In genomic region chr10:29532821-29533715, GRCm38 (mm10) we compare ENCODE assay signal across 8 mouse cellular contexts. TPM values are rescaled to one million over a fixed set of nuclear protein-coding genes. Genes with fewer than 3 reads are reported as not detected.
A peak's percentile ranks its signal among the peaks of the same experiment; 100 is the strongest.
DNase-seq lines count a peak whose midpoint lies in the region; ATAC-seq and TF ChIP-seq lines count a peak whose summit lies in the region.

No protein-coding gene starts in this region.

- peak; percentile 70 for ATAC-seq in forebrain, embryonic 12.5 days (ENCODE audit: low FRiP score)
- ATAC-seq in heart, embryonic 15.5 days (replicated peaks; ENCODE audit: insufficient number of reproducible peaks, insufficient read depth, low FRiP score, low read depth): peak; percentile 67
- ATAC-seq in kidney, postnatal 0 days (replicated peaks; ENCODE audit: low FRiP score, low read depth): no peak; the same call in 1 of the 2 replicates

- H3ac ChIP-seq in myocyte (ENCODE audit: control insufficient read depth, insufficient read length): no peak overlapping the region

- DNase-seq in CD4-positive helper T cell, adult 2 months (ENCODE audit: low read depth, low spot score): peak; percentile 8
- DNase-seq in c-Kit-positive CD71-positive TER-119-negative erythroid progenitor cells, embryonic 14.5 days (ENCODE audit: low read depth): peak; percentile 1
- DNase-seq in kidney, postnatal 0 days (ENCODE audit: low spot score): peak; percentile 94
- DNase-seq in liver: peak; percentile 66
- DNase-seq in telencephalon, adult 2 months (ENCODE audit: low read depth, low spot score): peak; percentile 74

- H3K27ac ChIP-seq in forebrain, embryonic 12.5 days: peak overlapping the region; percentile 69
- H3K27ac ChIP-seq in heart, embryonic 15.5 days: no peak overlapping the region
- H3K27ac ChIP-seq in kidney, postnatal 0 days: no peak overlapping the region

- H3K79me2 ChIP-seq in myocyte (ENCODE audit: control insufficient read depth, insufficient read depth): no peaks in the 10 kb centered on the region

- H3K27me3 ChIP-seq in forebrain, embryonic 12.5 days: peaks cover 35% of the 10 kb centered on the region
- peaks cover 21% of the 10 kb centered on the region for H3K27me3 ChIP-seq in heart, embryonic 15.5 days
- peaks cover 8% of the 10 kb centered on the region for H3K27me3 ChIP-seq in kidney, postnatal 0 days (ENCODE audit: insufficient read depth, low read length)
- no peaks in the 10 kb centered on the region for H3K27me3 ChIP-seq in myocyte (ENCODE audit: control insufficient read depth, insufficient read depth, insufficient read length)

- no peaks in the 10 kb centered on the region for H3K9me3 ChIP-seq in forebrain, embryonic 12.5 days
- no peaks in the 10 kb centered on the region for H3K9me3 ChIP-seq in heart, embryonic 15.5 days (replicated peaks)
- no peaks in the 10 kb centered on the region for H3K9me3 ChIP-seq in kidney, postnatal 0 days (replicated peaks; ENCODE audit: low read length)

- 1% methylated on average over 30 of the region's 30 CpGs for WGBS in forebrain, embryonic 12.5 days
- WGBS in heart, embryonic 15.5 days: 1% methylated on average over 30 of the region's 30 CpGs
- under 1% methylated on average over 30 of the region's 30 CpGs for whole genome bisulfite sequencing in kidney, postnatal 0 days

- no peaks in the 10 kb centered on the region for H3K36me3 ChIP-seq in forebrain, embryonic 12.5 days (replicated peaks)
- no peaks in the 10 kb centered on the region for H3K36me3 ChIP-seq in heart, embryonic 15.5 days
- H3K36me3 ChIP-seq in kidney, postnatal 0 days (ENCODE audit: insufficient read depth, low read length): no peaks in the 10 kb centered on the region
- no peaks in the 10 kb centered on the region for H3K36me3 ChIP-seq in myocyte (ENCODE audit: control insufficient read depth, insufficient read depth)

- H3K9ac ChIP-seq in forebrain, embryonic 12.5 days: peak overlapping the region; percentile 71
- H3K9ac ChIP-seq in heart, embryonic 15.5 days: 0 out of 2 replicates have a peak overlapping the region, but pooled peaks have one; percentile 9
- H3K9ac ChIP-seq in kidney, postnatal 0 days (ENCODE audit: low read depth, low read length): peak overlapping the region; percentile 40; the same call in 1 of the 2 replicates

- H3K4me1 ChIP-seq in forebrain, embryonic 12.5 days: peaks cover 26% of the 10 kb centered on the region
- peaks cover 23% of the 10 kb centered on the region for H3K4me1 ChIP-seq in heart, embryonic 15.5 days (replicated peaks)
- H3K4me1 ChIP-seq in kidney, postnatal 0 days (replicated peaks; ENCODE audit: insufficient read depth, low read length): peaks cover 11% of the 10 kb centered on the region

- peak overlapping the region; percentile 62 for H3K4me3 ChIP-seq in forebrain, embryonic 12.5 days (replicated peaks)
- H3K4me3 ChIP-seq in heart, embryonic 15.5 days: peak overlapping the region; percentile 71
- peak overlapping the region; percentile 55 for H3K4me3 ChIP-seq in kidney, postnatal 0 days (replicated peaks; ENCODE audit: low read depth, low read length)
- H3K4me3 ChIP-seq in myocyte: peak overlapping the region; percentile 35

- no peak for TF ChIP-seq POLR2A in myocyte (IDR thresholded peaks at IDR 0.05; ENCODE audit: insufficient read length, low read depth)

- peak; percentile 91 for TF ChIP-seq CTCF in kidney, postnatal 0 days (IDR thresholded peaks at IDR 0.05; ENCODE audit: low read depth)

- peak overlapping the region; percentile 89 for H3K4me2 ChIP-seq in forebrain, embryonic 12.5 days
- H3K4me2 ChIP-seq in heart, embryonic 15.5 days: peak overlapping the region; percentile 96
- H3K4me2 ChIP-seq in kidney, postnatal 0 days (ENCODE audit: low read length): peak overlapping the region; percentile 93
- peak overlapping the region; percentile 71 for H3K4me2 ChIP-seq in myocyte (ENCODE audit: low read depth)

TF ChIP-seq in myocyte, 11 proteins besides CTCF, POLR2A, EP300 and RAD21:
- no peak for TF ChIP-seq MYOG (IDR thresholded peaks at IDR 0.05; ENCODE audit: control insufficient read depth in 1 of 3, insufficient read depth in 1 of 3, insufficient read length in 2 of 3, low read depth in 2 of 3)
- TF ChIP-seq TCF3 (IDR thresholded peaks at IDR 0.05; ENCODE audit: insufficient read length, low read depth): no peak
- TF ChIP-seq TCF12 (IDR thresholded peaks at IDR 0.05; ENCODE audit: insufficient read depth, poor library complexity, severe bottlenecking): no peak
- TF ChIP-seq USF1 (IDR thresholded peaks at IDR 0.05; ENCODE audit: low read depth): no peak
- TF ChIP-seq SRF (IDR thresholded peaks at IDR 0.05; ENCODE audit: control insufficient read depth, insufficient read length, low read depth): no peak
- TF ChIP-seq MYOD1 (IDR thresholded peaks at IDR 0.05; ENCODE audit: control insufficient read depth in 1 of 3, insufficient read length in 2 of 3, low read depth in 2 of 3): no peak
- TF ChIP-seq CEBPB (IDR thresholded peaks at IDR 0.05; ENCODE audit: insufficient read depth, poor library complexity, severe bottlenecking): no peak
- TF ChIP-seq REST (IDR thresholded peaks at IDR 0.05; ENCODE audit: insufficient read depth, insufficient read length): no peak
- no peak for TF ChIP-seq POLR2AphosphoS2 (IDR thresholded peaks at IDR 0.05; ENCODE audit: insufficient read length, low read depth)
- TF ChIP-seq E2F4 (IDR thresholded peaks at IDR 0.05; ENCODE audit: insufficient read depth): no peak
- TF ChIP-seq MAX (IDR thresholded peaks at IDR 0.05; ENCODE audit: low read depth): no peak
TF ChIP-seq in myocyte: peak in this region for 0.

RNA-seq across cellular contexts. Expression of gene Rspo3, which starts 2.6 kb away (rescaled TPM):
- 31.7 and 45.8 TPM in 2 replicates for polyA plus RNA-seq in forebrain, embryonic 12.5 days (2016; fragmentation: Nextera tagmentation; extraction: Ambion mirVana)
- polyA plus RNA-seq in heart, embryonic 15.5 days (2015; fragmentation: Nextera tagmentation; extraction: Ambion mirVana): 4.9 and 6.6 TPM in 2 replicates
- 8.6 and 10.3 TPM in 2 replicates for polyA plus RNA-seq in kidney, postnatal 0 days (2015; fragmentation: Nextera tagmentation; extraction: Ambion mirVana)
- polyA plus RNA-seq in myocyte (2012; fragmentation: generic; extraction: Trizol): 2.1 TPM

Comparison
In these comparisons a context has a peak if more than half of its experiments do, and no peak if none do; other contexts are left out.
1. DNase-seq: peak in every context shown above with its lines; median percentile 94 in kidney, postnatal 0 days; 74 in telencephalon, adult 2 months; 66 in liver; 8 in CD4-positive helper T cell, adult 2 months; 1 in c-Kit-positive CD71-positive TER-119-negative erythroid progenitor cells, embryonic 14.5 days.
2. H3K9ac ChIP-seq: peak in every context shown above with its lines; median percentile 71 in forebrain, embryonic 12.5 days; 40 in kidney, postnatal 0 days; 9 in heart, embryonic 15.5 days.